18 mouse cellular contexts compared by ENCODE assay signal in genomic region chr12:8333617-8334016, GRCm38 (mm10). TPM values are rescaled to one million over a fixed set of nuclear protein-coding genes. Genes with fewer than 3 reads are reported as not detected.
DNase-seq lines count a peak whose midpoint lies in the region; ATAC-seq and TF ChIP-seq lines count a peak whose summit lies in the region.
"Had no signal": no experiment of that assay in that cellular context is flagged by ENCODE, and none has a peak within 500 bp of the region (broad histone marks: within the 10 kb centered on the region; RNA-seq: fewer than 3 reads in every experiment).

No protein-coding gene starts in this region.

- H3K27me3 ChIP-seq in heart, embryonic 14.5 days (ENCODE audit: control insufficient read depth, insufficient read depth, low read length), result no peaks in the 10 kb centered on the region
- no peaks in the 10 kb centered on the region for H3K27me3 ChIP-seq in heart, embryonic 11.5 days (ENCODE audit: control insufficient read depth, insufficient read depth, low read length)
- H3K27me3 ChIP-seq in midbrain, embryonic 10.5 days (ENCODE audit: low read depth, poor library complexity, severe bottlenecking), result no peaks in the 10 kb centered on the region
- H3K27me3 ChIP-seq in midbrain, embryonic 15.5 days (replicated peaks), result no peaks in the 10 kb centered on the region
- no peaks in the 10 kb centered on the region for H3K27me3 ChIP-seq in liver, adult 2 months (ENCODE audit: control insufficient read depth, insufficient read depth, low read length)
- H3K27me3 ChIP-seq in stomach, postnatal 0 days (ENCODE audit: control insufficient read depth, insufficient read depth, low read length), result no peaks in the 10 kb centered on the region
- no peaks in the 10 kb centered on the region for H3K27me3 ChIP-seq in midbrain, embryonic 13.5 days
- H3K27me3 ChIP-seq: embryonic facial prominence, embryonic 12.5 days; hindbrain, embryonic 13.5 days; megakaryocyte, embryonic 14.5 days had no signal

- TF ChIP-seq CTCF in liver, adult 2 months (IDR thresholded peaks at IDR 0.05; ENCODE audit: low read depth, low read length), result no peak
- TF ChIP-seq CTCF in stomach, postnatal 0 days (IDR thresholded peaks at IDR 0.05; ENCODE audit: low read depth), result no peak

- peaks cover 26 to 47% of the 10 kb centered on the region in 2 experiments for H3K4me1 ChIP-seq in heart, embryonic 14.5 days (ENCODE audit: control insufficient read depth in 2 of 2, insufficient read depth in 2 of 2, low read length in 2 of 2)
- H3K4me1 ChIP-seq in heart, embryonic 11.5 days (ENCODE audit: control insufficient read depth, insufficient read depth, low read length), result peaks cover 23% of the 10 kb centered on the region
- H3K4me1 ChIP-seq in midbrain, embryonic 10.5 days, result peaks cover 42% of the 10 kb centered on the region
- peaks cover 11% of the 10 kb centered on the region; the same call in 1 of the 2 replicates for H3K4me1 ChIP-seq in midbrain, embryonic 15.5 days
- peaks cover 12% of the 10 kb centered on the region for H3K4me1 ChIP-seq in liver, adult 2 months (ENCODE audit: control insufficient read depth, insufficient read depth, low read length)
- peaks cover 7% of the 10 kb centered on the region; the same call in 1 of the 2 replicates for H3K4me1 ChIP-seq in stomach, postnatal 0 days (replicated peaks; ENCODE audit: control insufficient read depth, insufficient read depth)
- peaks cover 18% of the 10 kb centered on the region for H3K4me1 ChIP-seq in midbrain, embryonic 13.5 days (replicated peaks)

- DNase-seq in midbrain, embryonic 10.5 days (ENCODE audit: low spot score), result no peak
- peak; percentile 68 for DNase-seq in liver, adult 2 months (ENCODE audit: extremely low read depth, low read depth, low spot score)
- DNase-seq in stomach, postnatal 0 days (ENCODE audit: low spot score), result peak; percentile 67
- no peak for DNase-seq in urinary bladder, adult 2 months (ENCODE audit: low spot score)
- DNase-seq: forebrain, postnatal 0 days; lung, postnatal 14 days; spleen, adult 18-20 months; thymus, postnatal 25 days had no signal

- no peak for TF ChIP-seq EP300 in stomach, postnatal 0 days (optimal IDR thresholded peaks at IDR 0.05)

- no peaks in the 10 kb centered on the region for H3K79me2 ChIP-seq in liver, adult 2 months (ENCODE audit: control insufficient read depth, insufficient read depth, low read length)

- H3K36me3 ChIP-seq in heart, embryonic 14.5 days (ENCODE audit: control insufficient read depth, insufficient read depth, low read length), result peaks cover 39% of the 10 kb centered on the region
- H3K36me3 ChIP-seq in heart, embryonic 11.5 days (ENCODE audit: control insufficient read depth, insufficient read depth, low read length), result peaks cover 7% of the 10 kb centered on the region; the same call in 1 of the 2 replicates
- peaks cover 38% of the 10 kb centered on the region for H3K36me3 ChIP-seq in midbrain, embryonic 10.5 days
- H3K36me3 ChIP-seq in midbrain, embryonic 15.5 days (replicated peaks), result no peaks in the 10 kb centered on the region
- H3K36me3 ChIP-seq in liver, adult 2 months (ENCODE audit: control insufficient read depth, insufficient read depth, low read length), result no peaks in the 10 kb centered on the region
- peaks cover 5% of the 10 kb centered on the region for H3K36me3 ChIP-seq in stomach, postnatal 0 days (ENCODE audit: control insufficient read depth, insufficient read depth, low read length)
- peaks cover 21% of the 10 kb centered on the region for H3K36me3 ChIP-seq in midbrain, embryonic 13.5 days

- no peaks in the 10 kb centered on the region for H3K9me3 ChIP-seq in heart, embryonic 14.5 days (ENCODE audit: control insufficient read depth, low read length)
- H3K9me3 ChIP-seq in heart, embryonic 11.5 days (replicated peaks; ENCODE audit: control insufficient read depth, low read length), result no peaks in the 10 kb centered on the region
- H3K9me3 ChIP-seq in midbrain, embryonic 10.5 days (replicated peaks), result no peaks in the 10 kb centered on the region
- no peaks in the 10 kb centered on the region for H3K9me3 ChIP-seq in midbrain, embryonic 15.5 days
- H3K9me3 ChIP-seq in stomach, postnatal 0 days (ENCODE audit: control insufficient read depth, low read length), result no peaks in the 10 kb centered on the region
- no peaks in the 10 kb centered on the region for H3K9me3 ChIP-seq in midbrain, embryonic 13.5 days
- H3K9me3 ChIP-seq: embryonic facial prominence, embryonic 12.5 days; hindbrain, embryonic 13.5 days; megakaryocyte, embryonic 14.5 days had no signal

- peak overlapping the region; percentile 30 for H3K9ac ChIP-seq in heart, embryonic 14.5 days (ENCODE audit: low read length)
- no peak overlapping the region for H3K9ac ChIP-seq in heart, embryonic 11.5 days (ENCODE audit: low read depth, low read length)
- H3K9ac ChIP-seq in midbrain, embryonic 15.5 days, result no peak overlapping the region
- no peak overlapping the region for H3K9ac ChIP-seq in liver, adult 2 months (ENCODE audit: low read depth, low read length)
- H3K9ac ChIP-seq in stomach, postnatal 0 days (ENCODE audit: low read length), result no peak overlapping the region
- H3K9ac ChIP-seq in midbrain, embryonic 13.5 days (replicated peaks), result no peak overlapping the region
- H3K9ac ChIP-seq: embryonic facial prominence, embryonic 12.5 days; forebrain, postnatal 0 days; hindbrain, embryonic 13.5 days had no signal

- TF ChIP-seq POLR2A in liver, adult 2 months (IDR thresholded peaks at IDR 0.05; ENCODE audit: extremely low read depth, insufficient read depth, low read length), result no peak

- ATAC-seq in heart, embryonic 14.5 days (ENCODE audit: insufficient number of reproducible peaks, insufficient read depth, low FRiP score, low read depth), result no peak
- no peak for ATAC-seq in heart, embryonic 11.5 days (replicated peaks; ENCODE audit: insufficient number of reproducible peaks, low FRiP score, low TSS enrichment)
- ATAC-seq in midbrain, embryonic 15.5 days (replicated peaks), result no peak
- ATAC-seq in stomach, postnatal 0 days (ENCODE audit: low FRiP score, low TSS enrichment), result peak; percentile 86
- ATAC-seq in midbrain, embryonic 13.5 days, result no peak
- ATAC-seq: forebrain, postnatal 0 days had no signal

- no peak overlapping the region for H3K4me3 ChIP-seq in heart, embryonic 14.5 days (ENCODE audit: control insufficient read depth in 1 of 2, insufficient read depth in 1 of 2, low read depth in 1 of 2, low read length in 2 of 2)
- H3K4me3 ChIP-seq in heart, embryonic 11.5 days (ENCODE audit: low read depth, low read length), result no peak overlapping the region
- H3K4me3 ChIP-seq in midbrain, embryonic 10.5 days, result no peak overlapping the region
- H3K4me3 ChIP-seq in midbrain, embryonic 15.5 days, result no peak overlapping the region
- no peak overlapping the region for H3K4me3 ChIP-seq in liver, adult 2 months (ENCODE audit: insufficient read depth, low read depth, low read length)
- H3K4me3 ChIP-seq in stomach, postnatal 0 days (ENCODE audit: low read depth, low read length), result no peak overlapping the region
- no peak overlapping the region for H3K4me3 ChIP-seq in midbrain, embryonic 13.5 days (replicated peaks)
- H3K4me3 ChIP-seq: embryonic facial prominence, embryonic 12.5 days; hindbrain, embryonic 13.5 days; megakaryocyte, embryonic 14.5 days had no signal

- no peak overlapping the region for H3K27ac ChIP-seq in heart, embryonic 14.5 days (replicated peaks in 1 of 2; ENCODE audit: control insufficient read depth in 1 of 2, insufficient read depth in 1 of 2, low read depth in 2 of 2, low read length in 2 of 2)
- no peak overlapping the region for H3K27ac ChIP-seq in heart, embryonic 11.5 days (ENCODE audit: low read depth, low read length)
- 0 out of 2 replicates have a peak overlapping the region, but pooled peaks have one; percentile 13 for H3K27ac ChIP-seq in midbrain, embryonic 10.5 days (replicated peaks)
- no peak overlapping the region for H3K27ac ChIP-seq in midbrain, embryonic 15.5 days
- H3K27ac ChIP-seq in liver, adult 2 months (replicated peaks; ENCODE audit: insufficient read depth, low read depth, low read length), result peak overlapping the region; percentile 51
- H3K27ac ChIP-seq in stomach, postnatal 0 days (replicated peaks), result no peak overlapping the region; the same call in 1 of the 2 replicates
- no peak overlapping the region for H3K27ac ChIP-seq in midbrain, embryonic 13.5 days
- H3K27ac ChIP-seq: embryonic facial prominence, embryonic 12.5 days; hindbrain, embryonic 13.5 days had no signal

- WGBS in heart, embryonic 14.5 days, result 72% methylated on average over 8 of the region's 8 CpGs
- 73% methylated on average over 8 of the region's 8 CpGs for WGBS in heart, embryonic 11.5 days (ENCODE audit: insufficient replicate concordance)
- WGBS in midbrain, embryonic 10.5 days, result 92% methylated on average over 8 of the region's 8 CpGs
- whole genome bisulfite sequencing in midbrain, embryonic 15.5 days, result 87% methylated on average over 8 of the region's 8 CpGs
- 42% methylated on average over 8 of the region's 8 CpGs for WGBS in liver, adult 2 months
- WGBS in stomach, postnatal 0 days, result 74% methylated on average over 8 of the region's 8 CpGs
- 92% methylated on average over 8 of the region's 8 CpGs for WGBS in midbrain, embryonic 13.5 days

- no peak overlapping the region for H3K4me2 ChIP-seq in heart, embryonic 14.5 days (ENCODE audit: low read length)
- no peak overlapping the region for H3K4me2 ChIP-seq in heart, embryonic 11.5 days
- H3K4me2 ChIP-seq in midbrain, embryonic 15.5 days, result no peak overlapping the region
- no peak overlapping the region for H3K4me2 ChIP-seq in stomach, postnatal 0 days (replicated peaks; ENCODE audit: low read depth)
- no peak overlapping the region for H3K4me2 ChIP-seq in midbrain, embryonic 13.5 days (replicated peaks)
- H3K4me2 ChIP-seq: embryonic facial prominence, embryonic 12.5 days; hindbrain, embryonic 13.5 days had no signal

RNA-seq across cellular contexts. Expression of gene Hs1bp3, which starts 20.4 kb away (rescaled TPM):
- 10.5 and 11.1 TPM in 2 replicates for polyA plus RNA-seq in heart, embryonic 14.5 days (2014; fragmentation: Nextera tagmentation; extraction: Ambion mirVana)
- 9.8 and 12.7 TPM in 2 replicates for polyA plus RNA-seq in heart, embryonic 11.5 days (2014; fragmentation: Nextera tagmentation; extraction: Ambion mirVana)
- 14.9 and 15.8 TPM in 2 replicates for polyA plus RNA-seq in midbrain, embryonic 10.5 days (2016; fragmentation: Nextera tagmentation; extraction: Ambion mirVana)
- polyA plus RNA-seq in midbrain, embryonic 15.5 days (2015; fragmentation: Nextera tagmentation; extraction: Ambion mirVana), result 8.9 and 10.8 TPM in 2 replicates
- 3.0 and 5.2 TPM in 2 replicates for total RNA-seq in liver, adult 2 months (2014; rRNA removed)
- 13.5 and 16.6 TPM in 2 replicates for polyA plus RNA-seq in liver, adult 2 months (2012; rRNA removed)
- 7.0 and 7.7 TPM in 2 replicates for polyA plus RNA-seq in stomach, postnatal 0 days (2015; fragmentation: Nextera tagmentation; extraction: Ambion mirVana)
- polyA plus RNA-seq in midbrain, embryonic 13.5 days (2015; fragmentation: Nextera tagmentation; extraction: Ambion mirVana), result 7.7 and 9.0 TPM in 2 replicates
- 16.7 and 19.7 TPM in 2 replicates for polyA plus RNA-seq in urinary bladder, adult 2 months (2012; rRNA removed)

RNA-seq across cellular contexts. Expression of gene Gdf7, which starts 31.9 kb away (rescaled TPM):
- not detected in 2 replicates for polyA plus RNA-seq in heart, embryonic 14.5 days (2014; fragmentation: Nextera tagmentation; extraction: Ambion mirVana)
- 0.14 TPM in 1 of 2 replicates, not detected in the other for polyA plus RNA-seq in heart, embryonic 11.5 days (2014; fragmentation: Nextera tagmentation; extraction: Ambion mirVana)
- polyA plus RNA-seq in midbrain, embryonic 10.5 days (2016; fragmentation: Nextera tagmentation; extraction: Ambion mirVana), result 0.19 and 0.48 TPM in 2 replicates
- 0.19 and 0.23 TPM in 2 replicates for polyA plus RNA-seq in midbrain, embryonic 15.5 days (2015; fragmentation: Nextera tagmentation; extraction: Ambion mirVana)
- not detected in 2 replicates for total RNA-seq in liver, adult 2 months (2014; rRNA removed)
- not detected in 2 replicates for polyA plus RNA-seq in liver, adult 2 months (2012; rRNA removed)
- 0.06 TPM in 1 of 2 replicates, not detected in the other for polyA plus RNA-seq in stomach, postnatal 0 days (2015; fragmentation: Nextera tagmentation; extraction: Ambion mirVana)
- 0.43 and 0.58 TPM in 2 replicates for polyA plus RNA-seq in midbrain, embryonic 13.5 days (2015; fragmentation: Nextera tagmentation; extraction: Ambion mirVana)
- polyA plus RNA-seq in urinary bladder, adult 2 months (2012; rRNA removed), result 0.06 TPM in 1 of 2 replicates, not detected in the other
- total RNA-seq: common myeloid progenitor, adult 5-6 weeks; gastrocnemius, adult 8-10 months had no signal
- polyA plus RNA-seq: stomach, embryonic 14.5 days had no signal

Comparison
In these comparisons a context has a peak if more than half of its experiments do, and no peak if none do; other contexts are left out.
1. H3K27ac ChIP-seq: peak in midbrain, embryonic 10.5 days (single experiment) and liver, adult 2 months (single experiment); none in heart, embryonic 14.5 days (0 of 2), heart, embryonic 11.5 days (single experiment), midbrain, embryonic 15.5 days (single experiment), stomach, postnatal 0 days (single experiment) and midbrain, embryonic 13.5 days (single experiment).
2. DNase-seq: peak in liver, adult 2 months (single experiment) and stomach, postnatal 0 days (single experiment); none in midbrain, embryonic 10.5 days (single experiment) and urinary bladder, adult 2 months (single experiment).